Mouse (Mus musculus) stomach, embryonic 15.5 days (tissue): ENCODE results near the gene Dlg4. TPM values are rescaled to one million over a fixed set of nuclear protein-coding genes. Genes with fewer than 3 reads are reported as not detected.

ENCODE experiments used
- ATAC-seq: fragments of 200-750 bp; cut with Nextera tagmentation; 2 replicates; pipeline ENCODE4 v1.8.0; 2017; ENCODE audit warnings: low read depth, moderate number of reproducible peaks, moderate TSS enrichment; ENCODE audit not compliant: insufficient read depth, low FRiP score
- H3K27ac ChIP-seq: fragments of 300-500 bp; sonication (generic); 2 replicates; pipeline ENCODE4 v1.5.1; 2015; ENCODE audit warnings: mild to moderate bottlenecking, inconsistent platforms
- H3K27me3 ChIP-seq: fragments of 300-500 bp; sonication (generic); replicated peaks from 2 replicates; pipeline ENCODE4 v1.6.1; 2015; ENCODE audit warnings: inconsistent platforms
- H3K36me3 ChIP-seq: fragments of 300-500 bp; sonication (generic); 2 replicates; pipeline ENCODE4 v1.6.1; 2015; ENCODE audit warnings: inconsistent platforms
- H3K4me1 ChIP-seq: fragments of 300-500 bp; sonication (generic); 2 replicates; pipeline ENCODE4 v1.6.1; 2015; ENCODE audit warnings: inconsistent platforms
- H3K4me2 ChIP-seq: fragments of 300-500 bp; sonication (generic); 2 replicates; pipeline ENCODE4 v1.6.1; 2015; ENCODE audit warnings: mild to moderate bottlenecking, inconsistent platforms
- H3K4me3 ChIP-seq: fragments of 300-500 bp; sonication (generic); replicated peaks from 2 replicates; pipeline ENCODE4 v1.5.1; 2015; ENCODE audit warnings: inconsistent platforms
- H3K9ac ChIP-seq: fragments of 300-500 bp; sonication (generic); 2 replicates; pipeline ENCODE4 v1.6.1; 2015; ENCODE audit warnings: inconsistent platforms
- H3K9me3 ChIP-seq: fragments of 300-500 bp; sonication (generic); 2 replicates; pipeline ENCODE4 v1.6.1; 2016; ENCODE audit warnings: inconsistent platforms
- WGBS: fragments of 180-500 bp; shearing (Covaris S2); methylation state at CpG from one replicate; pipeline ENCODE4 v1.1.7; 2015; 5-methylcytosine and 5-hydroxymethylcytosine counted together
- polyA plus RNA-seq: library from polyadenylated mRNA; unstranded; fragments of >200 nt; fragmentation: Nextera tagmentation; extraction: Ambion mirVana; gene quantifications from 2 replicates; pipeline ENCODE4 v1.2.1, GENCODE M21; 2015

Dlg4 gene
- polyA plus RNA-seq, 1 experiment from 2014 or later, result 8.2 TPM

DNA sequence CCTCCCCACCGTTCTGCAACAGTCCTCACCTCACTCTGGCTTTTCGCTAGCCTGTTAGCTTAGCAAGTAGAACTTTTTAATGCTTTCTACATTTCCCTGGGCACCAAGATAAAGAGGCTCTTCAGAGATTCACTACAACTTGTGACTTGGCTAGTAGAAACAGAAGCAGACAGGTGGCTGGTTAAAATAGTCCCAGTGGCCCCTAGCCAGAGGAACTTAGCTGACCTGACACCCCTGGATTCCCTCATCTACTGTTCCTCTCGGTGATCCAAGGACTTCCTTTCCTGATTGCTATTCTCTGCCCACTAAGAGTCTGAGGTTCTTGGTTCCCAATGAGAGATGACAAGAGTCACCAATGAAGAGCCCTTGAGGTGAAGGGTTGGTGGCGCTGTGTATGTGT is 33.4 kb upstream of the Dlg4 start:
- peak overlapping the region; percentile 79; the same call in 1 of the 2 replicates for H3K4me2 ChIP-seq
- H3K4me1 ChIP-seq, result peaks cover 15% of the 10 kb centered on the region
- H3K27ac ChIP-seq, result no peak overlapping the region
- 80% methylated on average over 4 of the region's 4 CpGs for WGBS
- peaks cover 35% of the 10 kb centered on the region for H3K36me3 ChIP-seq
- H3K27me3 ChIP-seq, result no peaks in the 10 kb centered on the region
- no peak overlapping the region for H3K4me3 ChIP-seq
- ATAC-seq, result no peak
- no peak overlapping the region for H3K9ac ChIP-seq
- H3K9me3 ChIP-seq, result no peaks in the 10 kb centered on the region

DNA sequence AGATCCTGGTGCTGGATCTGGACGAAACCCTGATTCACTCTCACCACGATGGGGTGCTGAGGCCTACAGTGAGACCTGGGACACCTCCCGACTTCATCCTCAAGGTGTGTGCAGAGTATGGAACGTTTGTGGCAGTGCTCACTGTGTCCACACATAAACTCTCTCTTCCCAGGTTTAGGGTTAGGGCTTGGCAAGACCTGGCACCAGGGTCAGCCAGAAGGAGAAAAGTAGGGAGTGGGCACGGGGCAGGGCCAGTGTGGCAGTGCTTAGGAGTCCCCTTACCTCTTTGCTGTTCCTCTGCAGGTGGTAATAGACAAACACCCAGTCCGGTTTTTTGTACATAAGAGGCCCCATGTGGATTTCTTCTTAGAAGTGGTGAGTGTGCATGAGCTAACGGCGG is 32.3 kb upstream of the Dlg4 start:
- no peaks in the 10 kb centered on the region for H3K27me3 ChIP-seq
- H3K9ac ChIP-seq, result no peak overlapping the region
- no peaks in the 10 kb centered on the region for H3K9me3 ChIP-seq
- peaks cover 42% of the 10 kb centered on the region for H3K36me3 ChIP-seq
- H3K27ac ChIP-seq, result no peak overlapping the region
- H3K4me3 ChIP-seq, result no peak overlapping the region
- H3K4me2 ChIP-seq, result no peak overlapping the region
- WGBS, result 87% methylated on average over 8 of the region's 8 CpGs
- H3K4me1 ChIP-seq, result peaks cover 15% of the 10 kb centered on the region
- no peak for ATAC-seq

DNA sequence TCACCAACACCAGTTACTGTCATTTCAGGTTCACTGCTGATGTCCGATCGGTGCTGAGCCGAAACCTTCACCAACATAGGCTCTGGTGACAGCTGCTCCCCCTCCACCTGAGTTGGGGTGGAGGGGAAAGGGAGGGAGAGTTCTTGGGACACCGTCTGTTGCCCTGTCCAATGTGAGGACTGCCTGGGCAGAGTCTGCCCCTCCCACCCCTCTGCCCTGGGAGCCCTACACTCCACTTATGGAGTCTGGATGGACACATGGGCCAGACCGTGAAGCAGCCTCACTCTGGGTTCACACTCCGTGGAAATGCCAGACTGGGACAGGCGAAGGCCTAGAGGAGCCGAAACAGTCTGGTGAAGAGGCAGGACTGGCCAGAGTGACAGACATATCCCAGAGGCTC is 26.8 kb upstream of the Dlg4 start:
- Histone ChIP-seq H3K4me3 (no peak overlapping the region), H3K27me3 (no peaks in the 10 kb centered on the region), H3K9ac (no peak overlapping the region), H3K4me1 (peaks cover 8% of the 10 kb centered on the region), H3K27ac (peak overlapping the region; percentile 97), H3K36me3 (peaks cover 44% of the 10 kb centered on the region), H3K4me2 (no peak overlapping the region), H3K9me3 (no peaks in the 10 kb centered on the region)
- 83% methylated on average over 8 of the region's 8 CpGs for WGBS
- no peak for ATAC-seq

DNA sequence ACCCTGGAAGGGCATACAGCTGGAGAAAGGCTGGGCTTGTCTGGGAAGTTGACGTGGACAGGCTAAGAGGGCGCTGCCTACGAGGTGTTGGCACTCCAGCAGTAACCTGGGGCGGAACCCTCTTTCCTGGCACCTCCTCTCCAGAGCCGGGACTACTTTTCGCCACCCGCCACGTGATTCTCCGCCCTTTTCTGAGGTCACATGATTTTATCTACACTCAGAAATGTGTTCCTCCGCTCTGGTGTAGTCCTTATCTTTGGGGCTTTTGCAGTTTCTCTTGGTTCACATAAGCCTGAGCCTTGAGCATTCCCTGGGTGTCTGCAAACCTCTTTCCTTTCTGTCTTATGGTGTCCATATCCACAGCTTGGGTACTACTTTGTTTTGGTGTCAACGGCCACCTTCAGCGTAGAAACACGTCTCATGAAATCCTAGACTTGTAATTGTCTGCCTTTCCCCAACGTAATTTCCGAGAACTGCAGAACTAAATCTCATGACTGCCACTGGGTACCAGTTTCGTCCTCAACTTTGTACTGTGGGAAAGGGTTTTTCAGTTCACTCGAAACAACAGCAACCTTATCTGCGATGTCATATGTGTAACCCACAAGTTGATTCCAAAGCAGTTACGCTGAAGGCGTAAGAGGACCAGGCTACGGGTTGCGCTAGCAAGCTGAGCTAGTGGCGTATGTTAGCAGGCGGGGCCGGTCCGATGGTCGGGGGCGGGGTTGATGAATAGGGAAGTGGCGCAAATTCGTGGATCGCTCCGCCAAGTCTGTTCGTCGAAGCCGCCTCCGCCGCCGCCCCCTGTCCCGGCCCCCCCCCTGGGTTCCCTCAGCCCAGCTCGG is 25.7 kb upstream of the Dlg4 start, which contains the start of gene Gabarap:
Gene Gabarap, plus strand, starts transcription at position 294 of the 842 bp plus-strand sequence.
- peak within 1 kb of the TSS; percentile 85 for H3K4me2 ChIP-seq
- ATAC-seq, result peak; percentile 68
- no peaks in the 10 kb centered on the region for H3K9me3 ChIP-seq
- WGBS, result under 1% methylated on average over 39 of the region's 40 CpGs
- H3K9ac ChIP-seq, result peak within 1 kb of the TSS; percentile 84
- no peaks in the 10 kb centered on the region for H3K27me3 ChIP-seq
- peak within 1 kb of the TSS; percentile 97 for H3K27ac ChIP-seq
- peaks cover 41% of the 10 kb centered on the region for H3K36me3 ChIP-seq
- H3K4me1 ChIP-seq, result peaks cover 8% of the 10 kb centered on the region
- peak within 1 kb of the TSS; percentile 72 for H3K4me3 ChIP-seq

DNA sequence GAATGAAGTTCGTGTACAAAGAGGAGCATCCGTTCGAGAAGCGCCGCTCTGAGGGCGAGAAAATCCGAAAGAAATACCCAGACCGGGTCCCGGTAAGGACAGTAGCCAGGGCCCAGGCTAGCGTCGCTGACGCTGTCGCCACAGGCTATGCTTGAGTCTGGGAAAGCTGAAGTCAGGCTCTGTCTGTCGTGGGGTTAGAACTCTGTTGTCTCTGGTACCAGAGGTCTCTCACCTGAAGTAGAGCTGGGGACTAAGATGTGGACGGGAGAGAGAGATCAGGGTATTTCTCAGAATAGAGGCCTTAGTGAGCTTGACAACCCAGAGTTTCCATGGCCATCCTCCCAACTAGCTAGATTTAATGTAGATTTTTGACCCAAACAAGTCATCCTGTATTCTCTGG is 25.0 kb upstream of the Dlg4 start:
- peak overlapping the region; percentile 97 for H3K27ac ChIP-seq
- no peaks in the 10 kb centered on the region for H3K9me3 ChIP-seq
- WGBS, result under 1% methylated on average over 15 of the region's 15 CpGs
- peak overlapping the region; percentile 85 for H3K4me2 ChIP-seq
- peak; percentile 4; the same call in 1 of the 2 replicates for ATAC-seq
- peak overlapping the region; percentile 84 for H3K9ac ChIP-seq
- H3K4me1 ChIP-seq, result peaks cover 8% of the 10 kb centered on the region
- H3K27me3 ChIP-seq, result no peaks in the 10 kb centered on the region
- peaks cover 35% of the 10 kb centered on the region for H3K36me3 ChIP-seq
- H3K4me3 ChIP-seq, result peak overlapping the region; percentile 72

DNA sequence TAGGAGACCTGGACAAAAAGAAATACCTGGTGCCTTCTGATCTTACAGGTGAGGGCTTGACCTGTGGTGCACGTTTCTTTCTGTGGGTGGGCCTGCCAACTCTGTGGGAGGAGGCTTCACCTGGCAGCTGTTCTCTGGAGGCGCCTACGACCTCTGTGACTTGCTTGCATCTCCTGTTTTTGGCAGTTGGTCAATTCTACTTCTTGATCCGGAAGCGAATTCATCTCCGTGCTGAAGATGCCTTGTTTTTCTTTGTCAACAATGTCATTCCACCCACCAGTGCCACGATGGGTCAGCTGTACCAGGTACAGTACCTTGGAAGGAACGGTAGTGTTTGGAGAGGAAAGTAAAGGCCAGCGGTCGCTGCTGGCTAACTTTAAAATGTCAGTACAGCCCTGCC is 24.3 kb upstream of the Dlg4 start:
- Histone ChIP-seq H3K9ac (no peak overlapping the region), H3K27ac (no peak overlapping the region), H3K4me2 (peak overlapping the region; percentile 85), H3K4me1 (peaks cover 10% of the 10 kb centered on the region), H3K9me3 (no peaks in the 10 kb centered on the region), H3K4me3 (peak overlapping the region; percentile 72), H3K36me3 (peaks cover 29% of the 10 kb centered on the region), H3K27me3 (no peaks in the 10 kb centered on the region)
- WGBS, result 77% methylated on average over 10 of the region's 10 CpGs
- ATAC-seq, result no peak

DNA sequence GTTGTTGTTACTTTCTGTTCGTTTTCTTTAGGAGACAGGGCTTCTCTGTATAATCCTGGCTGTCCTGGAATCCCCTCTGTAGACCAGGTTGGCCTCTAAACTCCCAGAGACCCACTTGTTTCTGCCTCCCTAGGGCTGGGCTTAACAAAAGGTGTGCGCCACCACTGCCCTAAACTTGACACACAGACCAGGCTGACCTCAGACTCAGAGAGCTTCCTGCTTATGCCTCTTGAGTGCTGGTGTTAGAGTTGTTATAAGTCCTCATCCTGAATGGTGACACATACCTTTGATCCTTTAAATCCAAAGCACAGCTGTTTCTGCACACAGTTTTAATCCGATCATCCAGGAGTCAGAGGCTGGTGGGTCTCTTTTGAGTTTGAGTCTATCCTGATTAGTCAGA is 23.8 kb upstream of the Dlg4 start:
- Histone ChIP-seq H3K4me2 (peak overlapping the region; percentile 85), H3K27me3 (no peaks in the 10 kb centered on the region), H3K9ac (no peak overlapping the region), H3K9me3 (no peaks in the 10 kb centered on the region), H3K4me3 (peak overlapping the region; percentile 72), H3K36me3 (peaks cover 27% of the 10 kb centered on the region), H3K27ac (no peak overlapping the region), H3K4me1 (peaks cover 16% of the 10 kb centered on the region)
- WGBS, result 80% methylated on average over 3 of the region's 3 CpGs
- no peak for ATAC-seq

DNA sequence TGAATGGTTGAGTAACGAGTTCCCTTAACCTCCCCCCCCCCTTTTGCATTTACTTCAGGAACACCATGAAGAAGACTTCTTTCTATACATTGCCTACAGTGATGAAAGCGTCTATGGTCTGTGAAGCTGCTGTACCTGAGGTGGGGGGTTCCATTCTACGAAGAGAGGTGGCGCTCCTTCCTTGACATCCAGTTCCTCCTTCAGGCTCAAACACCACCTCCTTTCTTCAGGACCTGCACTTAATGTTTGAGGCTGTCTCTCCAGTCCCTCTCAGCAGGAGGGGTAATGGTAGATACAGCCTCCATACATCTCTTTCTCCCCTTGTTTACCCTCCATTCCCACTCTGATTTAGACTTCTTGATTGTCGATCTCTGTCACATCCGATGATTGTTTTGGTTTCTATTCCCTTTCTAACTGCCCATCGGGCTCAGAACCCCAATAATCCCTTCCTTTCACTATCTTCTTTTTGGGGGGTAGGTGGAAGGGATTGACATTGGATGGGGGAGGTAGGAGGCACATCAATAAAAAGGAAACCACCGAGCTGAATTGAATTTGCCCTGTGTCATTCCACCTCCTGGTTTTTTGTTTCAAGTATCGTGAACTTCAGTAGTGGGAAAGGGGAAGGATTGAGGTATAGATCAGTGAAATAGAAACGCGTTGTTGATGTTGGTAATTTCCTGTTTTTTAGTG is 22.2 kb upstream of the Dlg4 start:
- 0 out of 2 replicates have a peak overlapping the region, but pooled peaks have one; percentile 99 for H3K27ac ChIP-seq
- no peak overlapping the region for H3K4me3 ChIP-seq
- peaks cover 30% of the 10 kb centered on the region for H3K36me3 ChIP-seq
- peak overlapping the region; percentile 42; the same call in 1 of the 2 replicates for H3K4me2 ChIP-seq
- H3K9ac ChIP-seq, result no peak overlapping the region
- ATAC-seq, result no peak
- H3K27me3 ChIP-seq, result no peaks in the 10 kb centered on the region
- H3K9me3 ChIP-seq, result no peaks in the 10 kb centered on the region
- peaks cover 18% of the 10 kb centered on the region for H3K4me1 ChIP-seq
- WGBS, result 84% methylated on average over 11 of the region's 11 CpGs

DNA sequence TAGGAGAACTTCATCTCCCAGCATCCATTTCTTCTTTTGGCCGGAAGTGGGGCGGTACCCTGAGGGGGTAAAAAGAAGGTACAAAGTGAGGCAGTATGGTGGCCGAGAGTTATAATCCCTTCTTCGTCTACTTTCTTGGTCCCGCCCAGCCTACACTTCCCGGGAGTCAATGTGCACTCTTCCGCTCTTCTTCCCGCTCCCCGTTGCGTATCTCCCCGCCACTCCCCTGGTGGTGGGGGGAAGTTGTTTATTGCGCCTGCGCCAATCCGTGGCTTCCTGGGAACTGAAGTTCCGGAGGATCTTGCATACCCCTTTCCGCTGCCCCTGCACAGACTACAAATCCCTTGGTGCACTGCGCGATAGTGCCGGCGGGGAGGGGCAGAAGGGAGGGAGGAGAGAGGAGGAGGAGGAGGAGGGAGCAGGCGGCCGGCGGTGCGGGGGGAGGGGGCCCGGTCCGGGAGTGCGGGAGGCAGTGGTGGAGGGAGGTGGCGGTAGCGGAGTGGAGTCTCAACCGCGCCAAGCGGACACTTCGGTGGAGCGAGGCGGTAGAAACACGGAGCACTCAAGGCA is 21.3 kb upstream of the Dlg4 start, which contains the start of gene Phf23:
Gene Phf23, plus strand, starts transcription at position 387 of the 570 bp plus-strand sequence.
- no peaks in the 10 kb centered on the region for H3K27me3 ChIP-seq
- H3K36me3 ChIP-seq, result peaks cover 27% of the 10 kb centered on the region
- WGBS, result under 1% methylated on average over 36 of the region's 36 CpGs
- H3K4me1 ChIP-seq, result peaks cover 18% of the 10 kb centered on the region
- peak within 1 kb of the TSS; percentile 85 for H3K9ac ChIP-seq
- H3K9me3 ChIP-seq, result no peaks in the 10 kb centered on the region
- peak; percentile 79 for ATAC-seq
- peak within 1 kb of the TSS; percentile 99 for H3K27ac ChIP-seq
- H3K4me3 ChIP-seq, result peak within 1 kb of the TSS; percentile 69
- H3K4me2 ChIP-seq, result peak within 1 kb of the TSS; percentile 60

DNA sequence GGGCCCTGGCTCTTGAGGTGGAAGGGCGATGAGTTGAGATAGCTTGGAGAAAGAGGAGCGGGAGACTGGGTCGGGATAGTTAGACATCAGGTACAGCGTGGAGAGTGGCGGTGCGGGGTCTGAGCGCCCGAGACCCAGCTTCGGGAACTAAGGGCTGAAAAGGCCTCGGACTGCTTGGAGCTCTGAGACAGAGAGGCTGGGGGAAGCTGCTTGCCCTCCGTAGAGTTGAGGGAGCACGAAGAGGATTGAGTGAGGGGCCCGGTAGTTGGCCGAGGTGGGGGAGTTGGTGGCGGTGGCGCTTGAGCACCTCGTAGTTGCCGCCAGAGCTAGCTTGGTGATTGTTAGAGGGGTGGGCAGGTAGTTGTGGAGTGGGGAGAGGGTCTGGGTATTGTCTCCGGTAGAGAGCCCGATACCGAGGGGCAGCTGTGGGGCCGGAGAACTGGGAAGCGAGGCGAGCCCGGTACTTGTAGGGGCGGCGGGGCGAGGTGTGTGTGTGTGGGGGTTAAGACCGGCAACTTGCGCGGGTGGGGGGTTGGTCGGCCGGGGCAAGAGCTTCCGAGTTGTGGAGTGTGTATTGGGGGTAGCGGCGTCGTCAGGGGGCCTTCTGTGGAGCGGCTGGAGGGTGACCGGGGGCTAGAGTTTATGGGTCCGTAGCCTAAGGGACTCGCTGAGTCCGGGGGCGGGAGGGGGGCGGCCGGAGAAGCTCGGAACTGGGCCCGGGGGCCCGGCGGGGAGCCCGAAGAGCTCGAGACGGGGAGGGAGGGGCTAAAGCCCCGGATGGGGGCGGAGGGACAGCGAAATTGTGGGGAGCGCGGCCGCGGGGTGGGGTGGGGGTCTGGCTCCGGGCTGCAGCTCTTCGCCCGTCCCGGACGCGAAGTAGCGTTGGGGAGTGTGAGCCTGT is 20.3 kb upstream of the Dlg4 start:
- under 1% methylated on average over 65 of the region's 66 CpGs for WGBS
- peak overlapping the region; percentile 60 for H3K4me2 ChIP-seq
- no peaks in the 10 kb centered on the region for H3K9me3 ChIP-seq
- H3K4me3 ChIP-seq, result peak overlapping the region; percentile 69
- peak overlapping the region; percentile 99 for H3K27ac ChIP-seq
- peak; percentile 0; the same call in 1 of the 2 replicates for ATAC-seq
- peak overlapping the region; percentile 85 for H3K9ac ChIP-seq
- peaks cover 21% of the 10 kb centered on the region for H3K4me1 ChIP-seq
- no peaks in the 10 kb centered on the region for H3K27me3 ChIP-seq
- H3K36me3 ChIP-seq, result peaks cover 27% of the 10 kb centered on the region

DNA sequence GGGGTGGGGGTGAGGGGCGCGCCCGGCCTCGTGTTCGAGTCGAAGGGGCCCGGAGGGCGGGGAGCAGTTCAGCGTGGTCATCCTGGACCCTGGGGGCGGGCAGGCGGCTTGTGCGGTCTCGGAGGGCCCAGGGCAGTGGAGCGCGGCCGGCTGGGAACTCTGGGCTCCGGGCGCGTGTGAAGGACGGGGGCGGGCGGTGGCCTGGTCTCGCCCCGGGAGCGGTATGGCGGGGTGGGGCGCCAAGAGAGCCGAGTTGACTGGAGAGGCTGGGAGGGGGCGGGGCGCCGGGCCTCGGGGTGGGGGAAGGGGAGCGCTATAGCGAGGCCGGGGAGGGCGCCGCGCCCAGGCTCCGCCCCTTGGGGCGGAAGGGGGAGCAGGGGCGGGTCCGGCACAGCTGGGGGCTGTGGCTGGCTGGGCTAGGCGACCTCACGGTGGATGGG is 19.7 kb upstream of the Dlg4 start:
- no peaks in the 10 kb centered on the region for H3K9me3 ChIP-seq
- peaks cover 27% of the 10 kb centered on the region for H3K36me3 ChIP-seq
- peaks cover 28% of the 10 kb centered on the region for H3K4me1 ChIP-seq
- H3K27me3 ChIP-seq, result no peaks in the 10 kb centered on the region
- peak overlapping the region; percentile 60 for H3K4me2 ChIP-seq
- peak; percentile 62 for ATAC-seq
- H3K9ac ChIP-seq, result peak overlapping the region; percentile 85
- under 1% methylated on average over 38 of the region's 44 CpGs for WGBS
- H3K4me3 ChIP-seq, result peak overlapping the region; percentile 69
- H3K27ac ChIP-seq, result peak overlapping the region; percentile 99
